Mouse (Mus musculus) cerebellum, adult (tissue): ENCODE results near the gene Psph.
"Not testable (repeated sequence)": the region's sequence is repeated elsewhere in the genome, so short reads cannot be mapped to it uniquely, and the experiment has no call there.

ENCODE experiments used
- ATAC-seq: cut with Nextera tagmentation; 2 replicates; pipeline ENCODE4 v1.9.2; 2017; ENCODE audit warnings: mild to moderate bottlenecking, moderate library complexity, mixed read lengths; ENCODE audit not compliant: insufficient number of reproducible peaks, low FRiP score, low TSS enrichment

Gene Psph

DNA sequence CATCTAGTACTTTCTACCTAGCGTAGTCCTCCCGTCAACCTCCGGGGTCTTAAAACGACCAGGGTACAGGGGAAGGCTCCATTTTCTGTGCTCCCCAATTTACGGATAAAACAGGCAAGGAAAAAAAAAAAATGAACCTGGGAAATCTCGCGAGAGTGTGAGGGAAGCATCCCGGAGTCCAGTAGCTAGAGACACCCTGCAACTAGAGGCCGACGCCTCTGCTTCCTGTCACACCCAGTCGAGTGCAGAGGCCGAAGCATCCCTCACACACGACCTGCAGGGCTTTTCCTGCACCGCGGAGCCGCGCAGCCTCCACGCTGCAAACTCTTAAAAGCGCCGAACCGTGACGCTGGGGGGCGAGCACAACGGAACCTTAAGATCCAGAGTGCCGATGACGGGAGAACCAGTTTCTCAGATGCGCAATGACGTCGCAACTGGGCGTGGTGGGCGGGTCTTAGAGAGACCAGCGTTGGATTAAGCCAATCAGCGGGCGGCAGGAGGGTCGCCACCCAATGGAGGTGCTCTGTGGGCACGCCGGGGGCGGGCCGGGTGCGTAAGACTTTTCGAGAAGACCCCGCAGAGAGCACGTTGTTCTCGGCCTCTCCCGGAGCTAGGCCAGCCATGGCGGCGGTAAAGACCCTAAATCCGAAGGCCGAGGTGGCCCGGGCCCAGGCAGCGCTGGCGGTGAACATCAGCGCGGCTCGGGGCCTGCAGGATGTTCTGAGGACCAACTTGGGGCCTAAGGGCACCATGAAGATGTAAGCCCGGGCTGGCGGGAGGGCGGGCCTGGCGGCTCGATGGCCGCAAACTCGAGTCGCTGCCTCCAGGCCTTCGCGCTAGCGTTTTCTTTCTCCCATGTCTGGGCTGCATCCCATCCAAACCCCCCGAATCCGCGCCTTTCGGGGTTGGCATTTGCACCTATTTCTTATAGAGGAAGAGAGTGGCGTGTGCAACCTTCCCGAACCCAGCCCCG, at the start of gene Psph:
Gene Psph (minus strand): TSS at position 632 of the 973 bp plus-strand sequence.
- ATAC-seq = peak; percentile 97

GRCm38 (mm10) chr5:129790591-129790990, 3.3 kb upstream of the Psph start:
- not testable (repeated sequence) for ATAC-seq

- no peak for ATAC-seq
These were observed 757 bp upstream of the Psph start for GRCm38 (mm10) chr5:129787818-129788593.

- ATAC-seq = no peak
These were observed 1.1 kb downstream of the Psph start for GRCm38 (mm10) chr5:129786161-129786560.

DNA sequence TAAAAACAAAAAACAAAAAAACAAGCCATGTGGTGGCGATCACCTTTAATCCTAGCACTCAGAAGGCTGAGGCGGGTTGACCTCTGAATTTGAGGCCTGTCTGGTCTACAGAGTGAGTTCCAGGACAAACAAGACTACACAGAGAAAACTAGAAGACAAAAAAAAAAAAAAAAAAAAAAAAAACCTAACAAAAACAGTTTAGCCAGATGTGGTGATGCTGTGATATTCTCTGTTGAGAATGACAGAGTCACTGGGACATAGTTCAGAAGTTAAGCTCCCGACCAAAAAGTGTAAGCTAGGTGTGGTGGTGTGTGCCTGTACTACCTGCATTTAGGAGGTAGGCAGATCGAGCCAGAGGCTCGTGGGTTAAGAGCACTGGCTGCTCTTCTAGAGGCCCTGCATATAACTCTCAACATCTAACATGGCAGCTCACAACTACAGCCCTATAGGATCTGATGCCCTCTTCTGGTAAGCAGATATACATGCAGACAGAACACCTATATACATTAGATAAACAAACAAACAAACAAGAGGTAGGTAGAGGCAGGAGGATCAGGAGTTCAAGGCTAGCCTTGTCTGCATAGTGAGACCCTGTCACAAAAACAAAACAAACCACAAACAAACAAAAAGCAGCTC, 1.9 kb downstream of the Psph start:
- no peak for ATAC-seq

- ATAC-seq = no peak
These were observed 5.0 kb downstream of the Psph start for GRCm38 (mm10) chr5:129782211-129782610.

- ATAC-seq = no peak
These were observed 7.1 kb downstream of the Psph start for GRCm38 (mm10) chr5:129780131-129780530.

GRCm38 (mm10) chr5:129778996-129779716, 8.1 kb downstream of the Psph start:
- ATAC-seq = peak; percentile 92; the same call in 1 of the 2 replicates

DNA sequence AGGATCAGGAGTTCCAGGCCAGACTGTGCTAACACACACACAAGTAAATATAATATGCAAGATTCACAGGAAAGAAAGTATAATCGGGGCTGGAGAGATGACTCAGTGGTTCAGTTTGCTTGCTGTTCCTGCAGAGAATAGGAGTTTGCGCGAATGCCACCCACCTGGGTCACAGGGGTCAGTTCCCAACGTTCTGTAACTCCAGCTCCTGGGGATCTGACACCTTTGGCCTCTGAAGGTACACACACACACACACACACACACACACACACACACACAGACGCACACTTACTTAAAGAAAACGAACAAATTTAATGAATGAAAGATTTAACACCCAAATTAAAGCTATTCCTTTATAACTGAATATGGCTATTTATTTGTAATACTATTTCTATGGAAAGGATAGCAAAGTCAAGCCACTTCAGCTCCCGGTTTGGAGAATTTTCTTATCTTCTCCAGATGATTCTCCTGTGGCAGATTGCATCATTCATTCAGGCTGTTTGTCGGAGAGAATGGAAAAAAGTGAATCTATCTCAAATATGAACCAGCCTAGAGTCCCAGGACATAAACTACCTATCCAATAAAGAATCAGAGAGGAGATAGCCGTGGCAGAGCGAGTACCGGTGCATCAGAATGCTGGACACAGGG, 8.8 kb downstream of the Psph start:
- 0 out of 2 replicates have a peak, but pooled peaks have one; percentile 16 for ATAC-seq

DNA sequence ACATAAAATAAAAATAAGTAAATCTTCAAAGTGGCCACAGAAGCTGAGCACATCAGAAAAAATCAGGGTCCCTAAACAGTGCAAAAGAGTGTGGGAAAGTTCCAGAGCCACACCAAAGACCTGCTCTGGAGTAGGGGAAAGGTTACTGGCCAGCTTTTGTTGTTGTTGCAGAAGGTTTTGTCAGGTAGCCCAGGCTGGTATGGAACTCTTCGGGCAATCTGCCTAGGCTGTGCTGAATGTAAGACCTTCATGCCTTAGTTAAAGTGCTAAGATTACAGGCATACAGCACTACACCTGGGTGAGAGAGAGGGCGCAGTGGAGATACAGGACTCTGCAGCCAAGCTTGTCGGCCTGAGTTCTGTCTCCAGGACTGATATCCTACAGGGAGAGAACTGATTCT, 12.6 kb downstream of the Psph start:
- no peak for ATAC-seq

DNA sequence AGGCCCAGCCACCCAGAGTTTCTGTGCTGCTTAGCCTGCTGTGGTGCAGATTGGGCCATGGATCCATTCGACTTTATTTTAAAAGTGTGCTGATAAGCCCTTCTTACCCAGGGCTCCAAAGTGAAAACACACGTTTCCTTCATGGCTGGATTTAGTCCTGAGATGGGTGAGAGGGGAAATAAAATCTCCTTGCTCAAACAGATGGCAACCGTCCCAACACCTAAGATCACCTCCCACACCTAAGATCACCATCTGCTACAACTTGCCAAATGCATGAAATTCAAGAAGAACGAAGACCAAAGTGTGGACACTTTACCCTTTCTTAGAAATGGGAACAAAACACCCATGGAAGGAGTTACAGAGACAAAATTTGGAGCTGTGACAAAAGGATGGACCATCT, 13.9 kb downstream of the Psph start:
- ATAC-seq = not testable (repeated sequence)

DNA sequence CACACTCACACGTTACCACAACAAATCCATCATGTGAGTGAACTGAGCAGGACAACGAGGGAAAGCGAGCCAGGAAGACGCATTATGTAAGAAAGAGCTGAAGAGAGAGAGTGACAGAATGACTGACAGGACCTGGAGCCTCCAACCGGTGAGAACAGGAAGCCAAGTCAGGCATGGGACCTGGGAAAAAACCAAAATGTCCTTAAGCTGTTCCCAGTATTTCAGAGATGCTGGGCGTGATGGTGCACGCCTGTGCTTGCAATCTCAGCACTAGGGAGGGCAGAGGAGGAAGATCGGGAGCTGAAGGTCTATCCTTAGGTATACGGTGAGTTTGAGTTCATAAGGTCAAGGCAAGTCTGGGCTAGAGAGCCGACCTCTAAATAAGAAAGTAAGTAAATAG, 14.8 kb downstream of the Psph start:
- no peak for ATAC-seq

DNA sequence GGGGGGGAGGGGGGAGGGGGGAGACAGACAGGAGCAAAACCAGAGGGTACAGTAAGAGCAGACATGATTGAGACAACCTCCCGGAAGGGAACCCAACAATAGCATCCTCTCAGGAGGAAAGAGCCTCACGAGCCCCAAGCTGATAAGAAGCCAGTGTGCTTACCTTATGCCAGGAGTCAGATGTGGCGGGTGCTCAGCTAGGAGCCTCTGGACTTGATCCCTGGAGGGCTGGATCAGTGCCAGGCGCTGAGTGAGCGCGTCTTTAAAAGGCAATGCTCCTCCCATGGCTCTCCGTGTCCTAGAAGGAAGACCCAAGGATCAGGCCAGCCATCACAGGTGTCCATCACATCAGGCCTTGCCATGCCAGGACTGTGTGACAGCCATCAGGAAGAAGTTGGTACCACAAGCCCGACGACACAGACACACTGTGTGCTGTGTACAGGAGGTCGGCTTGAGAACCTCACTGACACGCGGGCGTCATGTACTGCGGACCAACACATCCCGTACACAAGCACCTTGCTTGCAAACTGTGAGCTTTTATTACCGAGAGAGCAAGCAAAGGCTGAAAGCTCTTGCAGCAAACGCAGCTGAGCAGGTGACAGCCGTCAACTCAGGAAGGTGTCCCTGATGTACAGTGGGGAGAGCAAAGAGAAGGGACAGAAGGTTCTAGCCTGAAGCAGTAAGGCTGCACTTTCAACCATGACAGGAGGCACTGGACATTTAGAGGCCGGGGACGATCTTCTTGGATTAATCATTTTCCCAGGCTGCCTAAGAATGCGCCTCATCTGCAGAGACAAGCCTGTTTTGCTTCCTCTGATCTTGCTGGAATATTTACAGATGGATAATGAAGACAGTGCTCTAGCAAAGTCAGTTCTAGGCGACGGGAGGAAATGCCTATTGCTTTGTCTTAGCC, 16.6 kb downstream of the Psph start:
- ATAC-seq = no peak

- no peak for ATAC-seq
These were observed 25.2 kb downstream of the Psph start for GRCm38 (mm10) chr5:129761865-129762540.

DNA sequence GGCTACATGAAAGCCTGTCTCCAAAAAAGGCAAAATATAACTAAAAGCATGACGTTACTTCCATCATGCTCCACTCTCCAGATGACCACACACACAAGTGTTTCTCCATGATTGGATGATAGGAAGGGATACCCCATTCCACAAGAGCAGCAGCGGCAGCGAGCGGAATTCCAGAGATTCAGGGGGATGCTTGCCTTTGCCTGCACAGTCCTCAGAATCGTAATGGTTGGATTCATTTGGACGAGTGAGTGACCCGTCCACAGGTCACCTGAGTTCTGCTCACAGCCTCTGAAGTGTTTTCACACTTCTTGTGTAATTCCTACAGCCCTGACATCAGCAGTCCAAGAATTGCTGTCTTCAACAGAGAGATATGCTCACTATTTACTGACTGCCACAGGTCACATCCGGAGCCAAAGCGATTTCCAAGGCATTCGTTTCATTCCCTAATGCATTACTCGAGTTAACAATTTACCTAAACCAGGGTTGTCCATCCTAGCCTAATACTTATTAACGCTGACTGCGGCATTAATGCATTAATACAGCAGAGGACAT, 27.2 kb downstream of the Psph start:
- ATAC-seq = no peak

DNA sequence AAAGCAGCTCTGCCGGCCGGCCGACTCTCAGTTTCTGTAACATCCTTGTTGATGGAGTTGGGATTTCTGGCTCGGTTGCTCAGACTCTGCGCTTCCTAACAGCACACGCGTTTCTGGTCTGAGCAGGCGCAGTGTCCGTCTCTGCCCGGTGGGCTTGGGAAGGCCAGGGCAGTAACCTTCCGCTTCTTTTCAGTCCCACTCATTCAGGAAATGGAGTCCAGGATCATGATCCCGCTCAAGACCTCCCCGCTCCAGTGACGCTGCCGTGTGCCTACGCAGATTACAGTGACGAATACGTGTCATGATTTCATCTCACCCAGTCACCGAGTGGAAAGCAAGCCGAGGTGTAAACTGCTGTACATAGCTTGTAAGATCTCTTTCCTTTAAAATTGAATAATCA, 30.4 kb downstream of the Psph start:
- no peak for ATAC-seq

- ATAC-seq = no peak
These were observed 43.2 kb downstream of the Psph start for GRCm38 (mm10) chr5:129744050-129744449.
